Mouse (Mus musculus) lung, adult 18-20 months (tissue): ENCODE results near the gene Fzd10.

Experiments used
- DNase-seq, 2 experiments: peaks; one replicate each; pipeline ENCODE4 v3.0.0; 2022; ENCODE audit warnings: mixed read lengths in 2 of 2

Fzd10 gene

GRCm38 (mm10) chr5:128600072-128601021 lies at the start of gene Fzd10:
Gene Fzd10, plus strand, starts transcription at chr5:128600844.
- peak in 1 of 2 experiments; percentile 10 for DNase-seq

- no peak for DNase-seq
Measured at GRCm38 (mm10) chr5:128551448-128551847, 49.2 kb upstream of the Fzd10 start.

GRCm38 (mm10) chr5:128552136-128552890 lies 48.3 kb upstream of the Fzd10 start:
- DNase-seq = no peak

- peak; percentile 11 to 17 for DNase-seq
Measured at GRCm38 (mm10) chr5:128558126-128558525, 42.5 kb upstream of the Fzd10 start.

- no peak for DNase-seq
Measured at GRCm38 (mm10) chr5:128567313-128567712, 33.3 kb upstream of the Fzd10 start.

GRCm38 (mm10) chr5:128568970-128569369 lies 31.7 kb upstream of the Fzd10 start:
- no peak for DNase-seq

GRCm38 (mm10) chr5:128570091-128570490 lies 30.6 kb upstream of the Fzd10 start:
- no peak for DNase-seq

GRCm38 (mm10) chr5:128570848-128571247 lies 29.8 kb upstream of the Fzd10 start:
- DNase-seq = no peak

- no peak for DNase-seq
Measured at GRCm38 (mm10) chr5:128571706-128572105, 28.9 kb upstream of the Fzd10 start.

- DNase-seq = no peak
Measured at GRCm38 (mm10) chr5:128575997-128576579, 24.6 kb upstream of the Fzd10 start.

- peak; percentile 45 to 79 for DNase-seq
Measured at GRCm38 (mm10) chr5:128579047-128579650, 21.5 kb upstream of the Fzd10 start.

- no peak for DNase-seq
Measured at GRCm38 (mm10) chr5:128580931-128581330, 19.7 kb upstream of the Fzd10 start.

- no peak for DNase-seq
Measured at GRCm38 (mm10) chr5:128581516-128581921, 19.1 kb upstream of the Fzd10 start.

- no peak for DNase-seq
Measured at GRCm38 (mm10) chr5:128589231-128589630, 11.4 kb upstream of the Fzd10 start.

GRCm38 (mm10) chr5:128593446-128593845 lies 7.2 kb upstream of the Fzd10 start:
- no peak for DNase-seq

- no peak for DNase-seq
Measured at GRCm38 (mm10) chr5:128596813-128597212, 3.8 kb upstream of the Fzd10 start.

- no peak for DNase-seq
Measured at GRCm38 (mm10) chr5:128597381-128597780, 3.3 kb upstream of the Fzd10 start.

GRCm38 (mm10) chr5:128598191-128598720 lies 2.4 kb upstream of the Fzd10 start:
- DNase-seq = no peak

- no peak for DNase-seq
Measured at GRCm38 (mm10) chr5:128598760-128599364, 1.8 kb upstream of the Fzd10 start.

GRCm38 (mm10) chr5:128599365-128600071 lies 1.1 kb upstream of the Fzd10 start:
- no peak for DNase-seq
